Comparison of ENCODE assay signal across 19 mouse cellular contexts in the genomic region with DNA sequence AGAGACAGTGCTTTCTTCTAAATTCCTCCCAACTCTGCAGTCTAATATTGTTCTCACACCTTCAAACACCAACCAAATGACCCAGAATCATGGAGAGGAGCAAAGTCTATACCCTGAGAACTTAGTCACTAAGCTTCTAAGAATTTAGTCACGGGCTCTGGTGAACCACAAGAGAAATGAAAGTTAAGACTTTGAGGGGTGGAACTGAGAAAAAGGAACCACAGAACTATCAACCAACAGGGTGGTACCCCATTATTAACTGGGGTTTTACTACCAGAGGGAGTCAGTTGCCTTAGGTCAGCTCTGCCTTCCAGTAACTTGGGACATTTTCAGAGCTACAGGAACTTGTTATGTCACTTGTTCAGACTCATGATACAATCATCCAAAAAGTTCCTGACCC. TPM values are rescaled to one million over a fixed set of nuclear protein-coding genes. Genes with fewer than 3 reads are reported as not detected.
DNase-seq lines count a peak whose midpoint lies in the region; ATAC-seq and TF ChIP-seq lines count a peak whose summit lies in the region.
"Had no signal": no experiment of that assay in that cellular context is flagged by ENCODE, and none has a peak within 500 bp of the region (broad histone marks: within the 10 kb centered on the region; RNA-seq: fewer than 3 reads in every experiment).

Gene Trim30c, minus strand, starts transcription at position 140 of the 400 bp plus-strand sequence.

- TF ChIP-seq EP300 in liver, postnatal 0 days (IDR thresholded peaks at IDR 0.05; ENCODE audit: low read depth), result no peak

- TF ChIP-seq CTCF in liver, postnatal 0 days (IDR thresholded peaks at IDR 0.05; ENCODE audit: low read depth), result no peak
- TF ChIP-seq CTCF in forebrain, postnatal 0 days (IDR thresholded peaks at IDR 0.05; ENCODE audit: low read depth), result no peak

- H3K9me3 ChIP-seq in liver, postnatal 0 days (ENCODE audit: low read length), result no peaks in the 10 kb centered on the region
- no peaks in the 10 kb centered on the region for H3K9me3 ChIP-seq in liver, embryonic 12.5 days (replicated peaks)
- no peaks in the 10 kb centered on the region for H3K9me3 ChIP-seq in forebrain, postnatal 0 days (ENCODE audit: low read length)
- H3K9me3 ChIP-seq: embryonic facial prominence, embryonic 10.5 days; hindbrain, embryonic 13.5 days; liver, embryonic 13.5 days had no signal

- 42% methylated on average over 1 of the region's 1 CpGs for WGBS in liver, postnatal 0 days (ENCODE audit: insufficient replicate concordance)
- 42% methylated on average over 1 of the region's 1 CpGs for WGBS in liver, embryonic 12.5 days (ENCODE audit: insufficient replicate concordance)
- WGBS in forebrain, postnatal 0 days, result 87% methylated on average over 1 of the region's 1 CpGs

- no peak within 1 kb of the TSS for H3K9ac ChIP-seq in liver, postnatal 0 days (replicated peaks)
- H3K9ac ChIP-seq in liver, embryonic 12.5 days, result no peak within 1 kb of the TSS
- H3K9ac ChIP-seq in forebrain, postnatal 0 days, result no peak within 1 kb of the TSS
- H3K9ac ChIP-seq: hindbrain, embryonic 13.5 days; liver, embryonic 13.5 days had no signal

- DNase-seq in liver, postnatal 0 days, result no peak
- peak; percentile 6 for DNase-seq in CD4-positive, CD25-positive, alpha-beta regulatory T cell, adult 2 months (ENCODE audit: low read depth, low spot score)
- DNase-seq in left cerebral cortex, postnatal 25 days (ENCODE audit: low spot score in 2 of 2), result no peak
- no peak for DNase-seq in forebrain, postnatal 0 days
- no peak for DNase-seq in adrenal gland, postnatal 14 days
- DNase-seq: cerebellum, adult 9-10 months; gastrocnemius, postnatal 25 days; liver, embryonic 13.5 days; lung, postnatal 14 days; right cerebral cortex, adult 18-20 months; thymus, adult 2 months had no signal

- peak; percentile 45 for ATAC-seq in liver, postnatal 0 days
- ATAC-seq in liver, embryonic 12.5 days, result no peak
- peak; percentile 72 for ATAC-seq in common myeloid progenitor, adult 5-6 weeks (replicated peaks; ENCODE audit: low read depth, poor library complexity, severe bottlenecking)
- peak; percentile 72 for ATAC-seq in neutrophil, adult 5-6 weeks (ENCODE audit: extremely low read depth, insufficient number of reproducible peaks, low FRiP score, poor library complexity, severe bottlenecking)
- no peak for ATAC-seq in forebrain, postnatal 0 days

- H3K4me3 ChIP-seq in liver, postnatal 0 days (ENCODE audit: low read depth, low read length), result no peak within 1 kb of the TSS
- H3K4me3 ChIP-seq in liver, embryonic 12.5 days, result no peak within 1 kb of the TSS
- H3K4me3 ChIP-seq in forebrain, postnatal 0 days (ENCODE audit: low read depth, low read length), result no peak within 1 kb of the TSS
- H3K4me3 ChIP-seq: embryonic facial prominence, embryonic 10.5 days; hindbrain, embryonic 13.5 days; layer of hippocampus, adult 2 months; liver, embryonic 13.5 days had no signal

- H3K4me1 ChIP-seq in liver, postnatal 0 days (ENCODE audit: insufficient read depth), result no peaks in the 10 kb centered on the region
- no peaks in the 10 kb centered on the region for H3K4me1 ChIP-seq in liver, embryonic 12.5 days
- H3K4me1 ChIP-seq in forebrain, postnatal 0 days (ENCODE audit: insufficient read depth), result no peaks in the 10 kb centered on the region
- H3K4me1 ChIP-seq: embryonic facial prominence, embryonic 10.5 days; hindbrain, embryonic 13.5 days; liver, embryonic 13.5 days had no signal

- no peak within 1 kb of the TSS for H3K4me2 ChIP-seq in liver, postnatal 0 days (ENCODE audit: low read depth, low read length)
- H3K4me2 ChIP-seq in liver, embryonic 12.5 days, result no peak within 1 kb of the TSS
- no peak within 1 kb of the TSS for H3K4me2 ChIP-seq in forebrain, postnatal 0 days (ENCODE audit: low read depth)
- H3K4me2 ChIP-seq: hindbrain, embryonic 13.5 days; liver, embryonic 13.5 days had no signal

- H3K27ac ChIP-seq in liver, postnatal 0 days (ENCODE audit: low read depth), result peak within 1 kb of the TSS; percentile 66
- no peak within 1 kb of the TSS for H3K27ac ChIP-seq in liver, embryonic 12.5 days
- H3K27ac ChIP-seq in forebrain, postnatal 0 days (ENCODE audit: low read depth, low read length), result no peak within 1 kb of the TSS
- H3K27ac ChIP-seq: embryonic facial prominence, embryonic 10.5 days; hindbrain, embryonic 13.5 days; layer of hippocampus, adult 2 months; liver, embryonic 13.5 days had no signal

- intact Hi-C loops in left cerebral cortex, postnatal 25 days (cut with DNase I), result no loop called here

- H3K27me3 ChIP-seq in liver, postnatal 0 days (ENCODE audit: insufficient read depth, low read length), result no peaks in the 10 kb centered on the region
- H3K27me3 ChIP-seq in liver, embryonic 12.5 days (replicated peaks), result no peaks in the 10 kb centered on the region
- H3K27me3 ChIP-seq in forebrain, postnatal 0 days (ENCODE audit: insufficient read depth, low read length), result no peaks in the 10 kb centered on the region
- H3K27me3 ChIP-seq: hindbrain, embryonic 13.5 days; liver, embryonic 13.5 days had no signal

- no peaks in the 10 kb centered on the region for H3K36me3 ChIP-seq in liver, postnatal 0 days (replicated peaks; ENCODE audit: insufficient read depth, low read length)
- H3K36me3 ChIP-seq in liver, embryonic 12.5 days, result no peaks in the 10 kb centered on the region
- H3K36me3 ChIP-seq in forebrain, postnatal 0 days (ENCODE audit: insufficient read depth), result no peaks in the 10 kb centered on the region
- H3K36me3 ChIP-seq: embryonic facial prominence, embryonic 10.5 days; hindbrain, embryonic 13.5 days; liver, embryonic 13.5 days had no signal

RNA-seq across cellular contexts. Expression of gene Trim30c, which starts in this region (rescaled TPM):
- polyA plus RNA-seq in liver, postnatal 0 days (2015; fragmentation: Nextera tagmentation; extraction: Ambion mirVana), result 0.38 and 0.50 TPM in 2 replicates
- 0.14 and 0.20 TPM in 2 replicates for polyA plus RNA-seq in liver, embryonic 12.5 days (2016; fragmentation: Nextera tagmentation; extraction: Ambion mirVana)
- total RNA-seq in common myeloid progenitor, adult 5-6 weeks (2017), result 0.27 and 1.5 TPM in 2 replicates
- total RNA-seq in neutrophil, adult 5-6 weeks (2017), result 6.6 and 7.2 TPM in 2 replicates
- not detected for total RNA-seq in left cerebral cortex, postnatal 25 days (2021)
- total RNA-seq in forebrain, postnatal 0 days (2014; rRNA removed), result not detected in 2 replicates
- not detected in 2 replicates for polyA plus RNA-seq in forebrain, postnatal 0 days (2015; fragmentation: Nextera tagmentation; extraction: Ambion mirVana)
- total RNA-seq in adrenal gland, postnatal 14 days (2021), result 0.23 TPM in 1 of 2 replicates, not detected in the other
- total RNA-seq: gastrocnemius, postnatal 25 days; layer of hippocampus, adult 2 months; left cerebral cortex, postnatal 10 days had no signal
- polyA plus RNA-seq: hindbrain, embryonic 13.5 days; neural tube, embryonic 14.5 days; thymus, adult 2 months had no signal

Comparison
In these comparisons a context has a peak if more than half of its experiments do, and no peak if none do; other contexts are left out.
1. Peak in ATAC-seq and H3K27ac ChIP-seq in liver, postnatal 0 days; RNA of the gene not detected or under 1 TPM.
2. ATAC-seq: peak in common myeloid progenitor, adult 5-6 weeks (single experiment) and neutrophil, adult 5-6 weeks (single experiment); none in liver, embryonic 12.5 days (single experiment) and forebrain, postnatal 0 days (single experiment).